Mouse (Mus musculus) stomach, postnatal 0 days (tissue): ENCODE results near the gene Nsd1.

Experiments
- CTCF ChIP-seq: IDR thresholded peaks from 2 replicates; pipeline ENCODE4 v1.5.1; 2016; ENCODE audit warnings: antibody characterized with exemption, low read depth, mild to moderate bottlenecking, moderate library complexity
- EP300 ChIP-seq: optimal IDR thresholded peaks from 2 replicates; pipeline ENCODE3; 2016; ENCODE audit warnings: antibody characterized with exemption

DNA sequence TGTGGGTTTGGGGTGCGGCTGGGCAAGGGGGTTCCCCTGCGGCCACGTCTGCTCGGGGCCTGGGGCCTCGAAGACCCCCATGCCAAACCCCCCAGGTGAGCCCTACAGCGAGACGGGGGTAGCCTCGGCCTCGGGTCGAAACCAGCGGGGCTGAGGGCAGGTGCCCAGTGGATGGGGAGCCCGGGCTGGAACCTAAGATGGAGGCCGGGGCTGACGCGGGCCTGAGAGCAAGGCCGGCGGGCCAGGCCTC is 1.3 kb downstream of the Nsd1 start:
- TF ChIP-seq CTCF (no peak), EP300 (peak; percentile 43)
